Comparison of ENCODE assay signal across 18 mouse cellular contexts in the genomic region with DNA sequence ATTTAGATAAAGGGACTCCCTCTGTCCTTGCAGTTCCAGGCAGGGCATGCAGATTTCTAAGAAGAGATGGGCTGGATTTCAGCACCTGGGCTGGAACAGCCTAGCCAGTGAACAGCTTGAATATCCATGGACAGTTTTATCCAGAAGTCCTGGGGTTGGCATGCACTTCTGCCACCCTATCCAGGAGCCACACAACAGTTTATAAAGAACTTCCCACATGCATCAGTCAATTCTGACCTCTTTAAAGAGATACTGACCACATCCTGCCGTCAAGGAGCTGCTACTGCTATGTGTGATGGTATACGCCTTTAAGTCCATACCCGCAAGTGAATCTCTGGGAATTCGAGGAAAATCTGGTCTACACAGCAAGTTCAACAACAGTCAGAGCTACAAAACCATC. TPM values are rescaled to one million over a fixed set of nuclear protein-coding genes. Genes with fewer than 3 reads are reported as not detected.
A peak's percentile ranks its signal among the peaks of the same experiment; 100 is the strongest.
DNase-seq lines count a peak whose midpoint lies in the region; ATAC-seq and TF ChIP-seq lines count a peak whose summit lies in the region.
"Had no signal": no experiment of that assay in that cellular context is flagged by ENCODE, and none has a peak within 500 bp of the region (broad histone marks: within the 10 kb centered on the region; RNA-seq: fewer than 3 reads in every experiment).

No protein-coding gene starts in this region.

- peaks cover 42% of the 10 kb centered on the region for H3K79me2 ChIP-seq in C2C12 (ENCODE audit: control insufficient read depth, insufficient read depth)

- no peak overlapping the region for H3K27ac ChIP-seq in hindbrain, embryonic 13.5 days
- no peak overlapping the region for H3K27ac ChIP-seq in hindbrain, postnatal 0 days
- H3K27ac ChIP-seq in stomach, postnatal 0 days (replicated peaks), result peak overlapping the region; percentile 25; the same call in 1 of the 2 replicates
- H3K27ac ChIP-seq: embryonic facial prominence, embryonic 12.5 days; forebrain, embryonic 13.5 days; heart, embryonic 13.5 days; hindbrain, embryonic 14.5 days had no signal

- no peaks in the 10 kb centered on the region for H3K9me3 ChIP-seq in hindbrain, embryonic 13.5 days
- no peaks in the 10 kb centered on the region for H3K9me3 ChIP-seq in hindbrain, postnatal 0 days (ENCODE audit: low read length)
- no peaks in the 10 kb centered on the region for H3K9me3 ChIP-seq in stomach, postnatal 0 days (ENCODE audit: control insufficient read depth, low read length)
- H3K9me3 ChIP-seq: embryonic facial prominence, embryonic 12.5 days; forebrain, embryonic 13.5 days; heart, embryonic 13.5 days had no signal

- ATAC-seq in hindbrain, embryonic 13.5 days (ENCODE audit: low FRiP score), result no peak
- ATAC-seq in hindbrain, postnatal 0 days, result no peak
- no peak for ATAC-seq in stomach, postnatal 0 days (ENCODE audit: low FRiP score, low TSS enrichment)
- ATAC-seq: activated CD4-positive, CD25-positive, alpha-beta regulatory T cell, adult 4 months; forebrain, embryonic 13.5 days; forebrain, postnatal 0 days; intestine, embryonic 16.5 days had no signal

- TF ChIP-seq EP300 in stomach, postnatal 0 days (optimal IDR thresholded peaks at IDR 0.05), result no peak

- H3K36me3 ChIP-seq in hindbrain, embryonic 13.5 days, result peaks cover 18% of the 10 kb centered on the region
- H3K36me3 ChIP-seq in hindbrain, postnatal 0 days (ENCODE audit: insufficient read depth, low read length), result no peaks in the 10 kb centered on the region
- peaks cover 14% of the 10 kb centered on the region for H3K36me3 ChIP-seq in C2C12 (ENCODE audit: control insufficient read depth, insufficient read depth)
- no peaks in the 10 kb centered on the region for H3K36me3 ChIP-seq in stomach, postnatal 0 days (ENCODE audit: control insufficient read depth, insufficient read depth, low read length)

- H3K9ac ChIP-seq in hindbrain, embryonic 13.5 days, result 0 out of 2 replicates have a peak overlapping the region, but pooled peaks have one; percentile 44
- H3K9ac ChIP-seq in hindbrain, postnatal 0 days (replicated peaks; ENCODE audit: low read length), result no peak overlapping the region
- no peak overlapping the region for H3K9ac ChIP-seq in stomach, postnatal 0 days (ENCODE audit: low read length)
- H3K9ac ChIP-seq: embryonic facial prominence, embryonic 12.5 days; forebrain, embryonic 13.5 days; forebrain, postnatal 0 days; heart, embryonic 13.5 days; hindbrain, embryonic 14.5 days had no signal

- TF ChIP-seq CTCF in hindbrain, postnatal 0 days (IDR thresholded peaks at IDR 0.05; ENCODE audit: low read depth), result no peak
- TF ChIP-seq CTCF in C2C12 (IDR thresholded peaks at IDR 0.05; ENCODE audit: control insufficient read depth, insufficient read depth, insufficient read length), result no peak
- no peak for TF ChIP-seq CTCF in stomach, postnatal 0 days (IDR thresholded peaks at IDR 0.05; ENCODE audit: low read depth)

- H3K27me3 ChIP-seq in hindbrain, embryonic 13.5 days, result peaks cover 3% of the 10 kb centered on the region
- no peaks in the 10 kb centered on the region for H3K27me3 ChIP-seq in hindbrain, postnatal 0 days (ENCODE audit: insufficient read depth, low read length)
- no peaks in the 10 kb centered on the region for H3K27me3 ChIP-seq in C2C12 (ENCODE audit: control insufficient read depth, insufficient read depth, insufficient read length)
- H3K27me3 ChIP-seq in stomach, postnatal 0 days (ENCODE audit: control insufficient read depth, insufficient read depth, low read length), result no peaks in the 10 kb centered on the region
- H3K27me3 ChIP-seq: embryonic facial prominence, embryonic 12.5 days; forebrain, embryonic 13.5 days; heart, embryonic 13.5 days; Patski had no signal

- H3K4me3 ChIP-seq in hindbrain, embryonic 13.5 days, result no peak overlapping the region
- no peak overlapping the region for H3K4me3 ChIP-seq in hindbrain, postnatal 0 days (ENCODE audit: low read length)
- no peak overlapping the region for H3K4me3 ChIP-seq in C2C12 (ENCODE audit: insufficient read depth, poor library complexity, severe bottlenecking)
- no peak overlapping the region for H3K4me3 ChIP-seq in stomach, postnatal 0 days (ENCODE audit: low read depth, low read length)
- H3K4me3 ChIP-seq: embryonic facial prominence, embryonic 12.5 days; forebrain, embryonic 13.5 days; heart, embryonic 13.5 days had no signal

- peaks cover 23% of the 10 kb centered on the region for H3K79me3 ChIP-seq in C2C12 (ENCODE audit: low read depth)

- H3ac ChIP-seq in C2C12 (ENCODE audit: control insufficient read depth, insufficient read length, low read depth), result peak overlapping the region; percentile 3

- no peak overlapping the region for H3K4me2 ChIP-seq in hindbrain, embryonic 13.5 days
- H3K4me2 ChIP-seq in hindbrain, postnatal 0 days (ENCODE audit: low read depth, low read length), result no peak overlapping the region
- H3K4me2 ChIP-seq in stomach, postnatal 0 days (replicated peaks; ENCODE audit: low read depth), result no peak overlapping the region
- H3K4me2 ChIP-seq: embryonic facial prominence, embryonic 12.5 days; forebrain, embryonic 13.5 days; heart, embryonic 13.5 days; hindbrain, embryonic 14.5 days had no signal

- H3K4me1 ChIP-seq in hindbrain, embryonic 13.5 days (replicated peaks), result peaks cover 37% of the 10 kb centered on the region
- peaks cover 23% of the 10 kb centered on the region for H3K4me1 ChIP-seq in hindbrain, postnatal 0 days (ENCODE audit: insufficient read depth, low read length)
- H3K4me1 ChIP-seq in stomach, postnatal 0 days (replicated peaks; ENCODE audit: control insufficient read depth, insufficient read depth), result peaks cover 9% of the 10 kb centered on the region

- 83% methylated on average over 4 of the region's 4 CpGs for WGBS in hindbrain, embryonic 13.5 days
- WGBS in hindbrain, postnatal 0 days, result 90% methylated on average over 4 of the region's 4 CpGs
- 76% methylated on average over 4 of the region's 4 CpGs for WGBS in stomach, postnatal 0 days

- DNase-seq in hindbrain, postnatal 0 days (ENCODE audit: low spot score), result no peak
- DNase-seq in 3T3-L1 (ENCODE audit: low read depth, low spot score), result peak; percentile 83
- DNase-seq in stomach, postnatal 0 days (ENCODE audit: low spot score), result no peak
- no peak for DNase-seq in spleen, postnatal 4 days (ENCODE audit: low spot score in 2 of 2)
- DNase-seq: B cell, adult 2 months; forebrain, postnatal 0 days had no signal

TF ChIP-seq in C2C12, 6 proteins besides CTCF, POLR2A, EP300 and RAD21:
- peak; percentile 55 for TF ChIP-seq MAX (IDR thresholded peaks at IDR 0.05)
- TF ChIP-seq FOSL1 (IDR thresholded peaks at IDR 0.05; ENCODE audit: insufficient read depth, low read length, poor library complexity, severe bottlenecking), result no peak
- TF ChIP-seq CEBPB (IDR thresholded peaks at IDR 0.05; ENCODE audit: low read depth), result no peak

RNA-seq across cellular contexts. Expression of a gene that starts 4.3 kb away (rescaled TPM):
- 68.5 and 69.7 TPM in 2 replicates for polyA plus RNA-seq in hindbrain, embryonic 13.5 days (2015; fragmentation: Nextera tagmentation; extraction: Ambion mirVana)
- 85.1 and 100 TPM in 2 replicates for total RNA-seq in hindbrain, postnatal 0 days (2014; rRNA removed)
- 81.8 and 82.8 TPM in 2 replicates for polyA plus RNA-seq in hindbrain, postnatal 0 days (2015; fragmentation: Nextera tagmentation; extraction: Ambion mirVana)
- polyA plus RNA-seq in C2C12 (2012; fragmentation: generic; extraction: Trizol), result 90.3 TPM
- polyA plus RNA-seq in stomach, postnatal 0 days (2015; fragmentation: Nextera tagmentation; extraction: Ambion mirVana), result 36.5 and 38.6 TPM in 2 replicates

RNA-seq across cellular contexts. Expression of a gene that starts 4.4 kb away (rescaled TPM):
- 322 and 323 TPM in 2 replicates for polyA plus RNA-seq in hindbrain, embryonic 13.5 days (2015; fragmentation: Nextera tagmentation; extraction: Ambion mirVana)
- 111 and 123 TPM in 2 replicates for total RNA-seq in hindbrain, postnatal 0 days (2014; rRNA removed)
- polyA plus RNA-seq in hindbrain, postnatal 0 days (2015; fragmentation: Nextera tagmentation; extraction: Ambion mirVana), result 331 and 338 TPM in 2 replicates
- polyA plus RNA-seq in C2C12 (2012; fragmentation: generic; extraction: Trizol), result 428 TPM
- polyA plus RNA-seq in stomach, postnatal 0 days (2015; fragmentation: Nextera tagmentation; extraction: Ambion mirVana), result 196 and 203 TPM in 2 replicates

RNA-seq across cellular contexts. Expression of a gene that starts 18.1 kb away (rescaled TPM):
- 0.48 TPM in 1 of 2 replicates, not detected in the other for polyA plus RNA-seq in hindbrain, embryonic 13.5 days (2015; fragmentation: Nextera tagmentation; extraction: Ambion mirVana)
- not detected in 2 replicates for total RNA-seq in hindbrain, postnatal 0 days (2014; rRNA removed)
- polyA plus RNA-seq in hindbrain, postnatal 0 days (2015; fragmentation: Nextera tagmentation; extraction: Ambion mirVana), result not detected in 2 replicates
- 146 TPM for polyA plus RNA-seq in C2C12 (2012; fragmentation: generic; extraction: Trizol)
- polyA plus RNA-seq in stomach, postnatal 0 days (2015; fragmentation: Nextera tagmentation; extraction: Ambion mirVana), result 0.16 and 0.33 TPM in 2 replicates
- total RNA-seq: gastrocnemius, adult 8-10 months; gastrocnemius, postnatal 36 days had no signal
- polyA plus RNA-seq: activated CD4-positive, CD25-positive, alpha-beta regulatory T cell, adult 4 months; embryonic facial prominence, embryonic 12.5 days; forebrain, embryonic 13.5 days; forebrain, postnatal 0 days; heart, embryonic 13.5 days; hindbrain, embryonic 14.5 days; intestine, embryonic 16.5 days had no signal

RNA-seq across cellular contexts. Expression of a gene that starts 26.9 kb away (rescaled TPM):
- polyA plus RNA-seq in hindbrain, embryonic 13.5 days (2015; fragmentation: Nextera tagmentation; extraction: Ambion mirVana), result 0.18 TPM in 1 of 2 replicates, not detected in the other
- total RNA-seq in hindbrain, postnatal 0 days (2014; rRNA removed), result not detected in 2 replicates
- polyA plus RNA-seq in hindbrain, postnatal 0 days (2015; fragmentation: Nextera tagmentation; extraction: Ambion mirVana), result not detected in 2 replicates
- polyA plus RNA-seq in C2C12 (2012; fragmentation: generic; extraction: Trizol), result 0.02 TPM
- polyA plus RNA-seq in stomach, postnatal 0 days (2015; fragmentation: Nextera tagmentation; extraction: Ambion mirVana), result 0.44 TPM in 1 of 2 replicates, not detected in the other
- total RNA-seq: adrenal gland, postnatal 14 days had no signal
- polyA plus RNA-seq: activated CD4-positive, CD25-positive, alpha-beta regulatory T cell, adult 4 months; hindbrain, embryonic 14.5 days had no signal

RNA-seq across cellular contexts. Expression of a gene that starts 28.5 kb away (rescaled TPM):
- 9.6 and 10.2 TPM in 2 replicates for polyA plus RNA-seq in hindbrain, embryonic 13.5 days (2015; fragmentation: Nextera tagmentation; extraction: Ambion mirVana)
- total RNA-seq in hindbrain, postnatal 0 days (2014; rRNA removed), result 17.4 and 18.5 TPM in 2 replicates
- 16.0 and 16.1 TPM in 2 replicates for polyA plus RNA-seq in hindbrain, postnatal 0 days (2015; fragmentation: Nextera tagmentation; extraction: Ambion mirVana)
- polyA plus RNA-seq in C2C12 (2012; fragmentation: generic; extraction: Trizol), result 30.5 TPM
- 11.6 and 12.5 TPM in 2 replicates for polyA plus RNA-seq in stomach, postnatal 0 days (2015; fragmentation: Nextera tagmentation; extraction: Ambion mirVana)

Comparison
In these comparisons a context has a peak if more than half of its experiments do, and no peak if none do; other contexts are left out.
1. RNA of a gene that starts 18.1 kb away (polyA plus RNA-seq): 146 TPM in C2C12 (single experiment); not detected in hindbrain, postnatal 0 days, 0.16 to 0.33 TPM in stomach, postnatal 0 days and 0.48 TPM in hindbrain, embryonic 13.5 days; every median in the first group is over 10 times any median in the second.